Mouse (Mus musculus) gastrocnemius, adult 2 months (tissue): ENCODE measurements around the gene Trappc11. TPM values are rescaled to one million over a fixed set of nuclear protein-coding genes. Genes with fewer than 3 reads are reported as not detected.

Source experiments
- DNase-seq: peaks from one replicate; pipeline ENCODE4 v3.0.0; 2022
- H3K27ac ChIP-seq: fragments of 200-600 bp; 2 replicates; pipeline ENCODE4 v1.8.1; 2022; ENCODE audit warnings: mild to moderate bottlenecking
- H3K4me3 ChIP-seq: fragments of 200-600 bp; 2 replicates; pipeline ENCODE4 v1.8.1; 2022; ENCODE audit warnings: mild to moderate bottlenecking, moderate library complexity
- CTCF ChIP-seq: fragments of 200-600 bp; IDR thresholded peaks from 2 replicates; pipeline ENCODE4 v1.8.1; 2022; ENCODE audit warnings: antibody characterized with exemption, mild to moderate bottlenecking, moderate library complexity
- intact Hi-C: fragments of 180-260 bp; cut with DNase I; formaldehyde crosslinking; loops from one replicate; pipeline ENCODE4 v1.15.1; 2025
- long read RNA-seq, 2 experiments: library from polyadenylated mRNA; stranded (forward); transcript quantifications; one replicate each; pipeline ENCODE4 v2.0.0; 2021
- total RNA-seq, 2 experiments: library from RNA; stranded (reverse); gene quantifications; 2 replicates each; pipeline ENCODE4 v1.2.3; 2021

Trappc11 gene
- 10 to 100 TPM; 17.5 to 19.1 TPM for total RNA-seq
- long read RNA-seq, experiment 1, full-length matches to known transcripts, result 6 of 12 reads
- long read RNA-seq, experiment 1, partial matches to known transcripts, result 4 of 12 reads
- long read RNA-seq, experiment 1, other reads (novel, unspliced or antisense), result 2 of 12 reads
- long read RNA-seq, experiment 2, full-length matches to known transcripts, result 5 of 6 reads
- long read RNA-seq, experiment 2, partial matches to known transcripts, result 1 of 6 reads
- long read RNA-seq, experiment 2, other reads (novel, unspliced or antisense), result 0 of 6 reads

- peak within 1 kb of the TSS; percentile 93 for H3K4me3 ChIP-seq
- DNase-seq, result peak; percentile 97
- peak within 1 kb of the TSS; percentile 99 for H3K27ac ChIP-seq
- intact Hi-C loops, result loop anchor here (2.0 to 5.0 kb wide), 2 partner anchors 121 to 139 kb away; no protein-coding TSS in a partner anchor
- peak; percentile 10 for TF ChIP-seq CTCF
Observed at GRCm38 (mm10) chr8:47533344-47534125, at the start of gene Trappc11, which contains the start of gene Rwdd4a. TSS of gene Trappc11 (minus strand) at chr8:47533470. TSS of gene Rwdd4a (plus strand) at chr8:47533664.

DNA sequence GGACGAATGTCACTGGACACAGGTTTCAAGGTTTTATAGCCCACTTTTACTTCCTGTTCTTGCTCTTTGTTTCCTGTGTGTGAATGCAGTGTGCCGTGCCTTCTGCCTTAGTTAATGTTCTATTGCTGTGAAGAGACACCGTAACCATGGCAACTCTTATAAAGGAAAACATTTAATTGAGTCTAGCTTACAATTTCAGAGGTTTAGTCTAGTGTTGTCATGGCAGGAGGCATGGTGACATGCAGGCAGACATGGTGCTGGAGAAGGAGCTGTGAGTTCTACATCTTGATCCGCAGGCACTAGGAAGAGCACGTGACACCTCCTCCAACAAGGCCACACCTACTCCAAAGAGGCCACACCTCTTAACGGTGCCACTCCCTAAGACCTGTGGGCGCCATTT lies 48.2 kb upstream of the Trappc11 start:
- TF ChIP-seq CTCF, result no peak
- H3K27ac ChIP-seq, result no peak overlapping the region
- intact Hi-C loops, result no loop called here
- H3K4me3 ChIP-seq, result no peak overlapping the region
- no peak for DNase-seq

GRCm38 (mm10) chr8:47573482-47573881 lies 40.2 kb upstream of the Trappc11 start:
- intact Hi-C loops, result no loop called here
- DNase-seq, result no peak
- no peak for TF ChIP-seq CTCF
- Histone ChIP-seq H3K4me3 (no peak overlapping the region), H3K27ac (no peak overlapping the region)

GRCm38 (mm10) chr8:47570161-47570560 lies 36.9 kb upstream of the Trappc11 start:
- intact Hi-C loops, result loop anchor here (1.0 kb wide), 1 partner anchor 123 kb away; no protein-coding TSS in a partner anchor
- peak; percentile 75 for TF ChIP-seq CTCF
- peak; percentile 88 for DNase-seq
- Histone ChIP-seq H3K27ac (peak overlapping the region; percentile 53), H3K4me3 (no peak overlapping the region)

DNA sequence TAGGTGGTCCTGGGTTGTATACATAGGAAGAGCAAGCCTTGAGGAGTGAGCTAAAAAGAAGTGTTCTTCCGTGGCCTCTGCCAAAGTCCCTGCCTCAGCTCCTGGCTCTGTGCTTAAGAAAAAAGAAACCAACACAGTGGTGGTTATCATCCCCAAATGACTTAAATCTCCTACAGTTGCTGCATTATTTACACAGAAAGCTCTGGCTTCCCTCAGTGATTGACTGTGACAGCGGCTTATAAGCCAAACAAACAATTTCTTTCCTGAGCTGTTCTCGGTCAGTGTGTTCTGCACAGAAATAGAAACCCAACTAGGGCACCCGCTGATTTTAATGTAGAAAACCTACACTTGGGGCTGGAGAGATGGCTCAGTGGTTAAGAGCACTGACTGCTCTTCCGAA lies 34.8 kb upstream of the Trappc11 start:
- DNase-seq, result no peak
- H3K27ac ChIP-seq, result no peak overlapping the region
- no peak for TF ChIP-seq CTCF
- intact Hi-C loops, result loop anchor here (5.0 kb wide), 1 partner anchor 109 kb away; the partner anchor contains the start of gene Ing2
- no peak overlapping the region for H3K4me3 ChIP-seq

DNA sequence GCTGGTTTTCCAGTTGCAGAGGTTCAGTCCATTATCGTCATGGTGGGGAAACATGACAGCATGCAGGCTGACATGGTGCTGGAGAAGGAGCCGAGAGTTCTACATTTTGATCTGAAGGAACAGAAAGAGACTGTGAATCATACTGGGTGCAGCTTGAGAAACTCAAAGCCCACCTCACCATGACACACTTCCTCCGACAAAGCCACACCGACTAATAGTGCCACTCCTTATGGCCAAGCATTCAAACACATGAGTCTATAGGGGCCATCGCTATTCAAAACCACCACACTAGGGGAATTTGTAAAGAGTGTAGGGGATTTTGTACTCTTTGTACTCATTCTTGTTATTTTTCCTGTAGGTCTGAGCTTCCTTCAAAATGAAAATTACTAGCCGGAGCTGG lies 33.3 kb upstream of the Trappc11 start:
- DNase-seq, result no peak
- intact Hi-C loops, result loop anchor here (5.0 kb wide), 1 partner anchor 111 kb away; the partner anchor contains the start of gene Ing2
- TF ChIP-seq CTCF, result no peak
- Histone ChIP-seq H3K4me3 (no peak overlapping the region), H3K27ac (no peak overlapping the region)

DNA sequence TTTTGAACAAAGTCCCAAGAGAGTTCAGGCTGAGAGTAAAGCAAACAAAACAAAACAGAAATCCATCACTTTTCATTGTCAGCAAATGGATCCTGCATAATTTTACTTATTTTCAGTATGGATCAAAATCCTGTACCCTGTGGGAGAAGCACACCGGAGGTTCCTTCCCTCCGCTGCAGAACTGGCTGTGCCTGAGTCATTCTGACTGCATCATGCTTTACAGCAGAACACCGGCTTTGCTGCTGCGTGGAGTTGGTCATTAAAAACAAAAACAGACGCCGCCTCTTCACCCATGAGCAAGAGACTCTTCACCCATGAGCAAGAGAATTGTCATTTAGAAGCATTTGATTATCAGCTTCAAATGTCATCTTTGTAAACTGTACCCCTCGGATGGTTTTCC lies 27.5 kb upstream of the Trappc11 start:
- TF ChIP-seq CTCF, result no peak
- no peak overlapping the region for H3K4me3 ChIP-seq
- intact Hi-C loops, result no loop called here
- DNase-seq, result no peak
- no peak overlapping the region for H3K27ac ChIP-seq

- TF ChIP-seq CTCF, result no peak
- Histone ChIP-seq H3K4me3 (no peak overlapping the region), H3K27ac (no peak overlapping the region)
- intact Hi-C loops, result no loop called here
- DNase-seq, result no peak
Observed at GRCm38 (mm10) chr8:47558274-47558673, 25.0 kb upstream of the Trappc11 start.

DNA sequence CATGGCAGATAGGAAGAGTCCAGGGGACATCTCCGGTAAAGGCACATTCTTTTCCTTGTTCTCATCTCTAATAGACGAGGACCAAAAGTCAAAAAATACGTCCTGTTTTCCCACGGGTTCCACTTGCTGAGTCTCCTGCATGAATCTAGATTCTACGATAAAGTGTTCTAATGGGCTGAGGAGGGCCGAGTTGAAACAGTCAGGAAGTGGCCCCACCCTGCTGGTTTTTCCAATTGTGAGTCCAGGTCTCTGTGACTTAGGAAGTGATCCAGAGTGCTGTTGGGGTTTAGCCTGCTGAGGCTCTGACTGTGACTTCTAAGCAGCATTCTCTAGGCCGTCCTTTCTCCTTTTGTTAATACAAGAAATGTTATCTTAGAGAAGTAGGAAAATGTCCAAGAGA lies 23.2 kb upstream of the Trappc11 start:
- TF ChIP-seq CTCF, result no peak
- peak; percentile 21 for DNase-seq
- Histone ChIP-seq H3K27ac (peak overlapping the region; percentile 67), H3K4me3 (no peak overlapping the region)
- intact Hi-C loops, result no loop called here

DNA sequence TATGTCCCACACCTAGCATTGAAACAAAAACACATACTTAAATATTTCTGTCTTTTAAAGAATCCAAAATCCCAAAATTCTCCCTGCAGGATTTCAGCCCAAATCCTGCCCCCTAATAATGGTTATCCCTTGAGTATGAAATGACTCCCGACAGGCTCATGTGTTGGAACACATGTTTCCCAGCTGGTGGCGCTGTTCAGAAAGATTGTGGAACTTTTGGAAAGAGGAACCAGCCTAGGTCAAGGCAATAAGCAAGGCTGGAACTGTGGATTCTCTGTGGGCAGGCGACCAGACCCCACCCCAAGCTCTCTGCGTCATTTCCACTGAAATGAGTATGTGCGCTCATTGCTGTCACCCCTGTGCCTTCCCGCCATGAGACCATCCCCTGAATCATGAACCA lies 20.3 kb upstream of the Trappc11 start:
- intact Hi-C loops, result no loop called here
- peak; percentile 38; the same call in 1 of the 2 replicates for TF ChIP-seq CTCF
- Histone ChIP-seq H3K27ac (no peak overlapping the region), H3K4me3 (no peak overlapping the region)
- DNase-seq, result no peak

DNA sequence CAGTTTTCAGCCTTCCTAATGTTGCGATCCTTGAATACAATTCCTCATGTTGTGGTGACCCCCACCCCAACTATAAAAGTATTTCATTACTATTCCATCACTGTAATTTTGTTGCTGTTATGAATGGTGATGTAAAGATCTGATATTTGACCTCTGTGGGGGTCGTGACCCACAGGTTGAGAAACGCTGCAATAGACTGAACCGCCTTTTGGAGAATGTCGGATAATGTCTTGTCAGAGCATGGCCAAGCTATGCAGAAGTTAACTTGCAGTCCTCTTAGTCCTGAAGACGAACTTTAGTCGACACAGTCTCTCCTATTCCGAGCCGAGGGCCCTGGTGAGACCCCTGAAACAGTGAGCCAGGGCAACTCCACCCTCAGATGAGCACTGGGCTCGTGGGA lies 13.8 kb upstream of the Trappc11 start:
- Histone ChIP-seq H3K4me3 (no peak overlapping the region), H3K27ac (no peak overlapping the region)
- intact Hi-C loops, result no loop called here
- DNase-seq, result no peak
- TF ChIP-seq CTCF, result no peak

- intact Hi-C loops, result no loop called here
- H3K4me3 ChIP-seq, result no peak overlapping the region
- DNase-seq, result no peak
- no peak overlapping the region for H3K27ac ChIP-seq
- no peak for TF ChIP-seq CTCF
Observed at GRCm38 (mm10) chr8:47544094-47544493, 10.8 kb upstream of the Trappc11 start.

DNA sequence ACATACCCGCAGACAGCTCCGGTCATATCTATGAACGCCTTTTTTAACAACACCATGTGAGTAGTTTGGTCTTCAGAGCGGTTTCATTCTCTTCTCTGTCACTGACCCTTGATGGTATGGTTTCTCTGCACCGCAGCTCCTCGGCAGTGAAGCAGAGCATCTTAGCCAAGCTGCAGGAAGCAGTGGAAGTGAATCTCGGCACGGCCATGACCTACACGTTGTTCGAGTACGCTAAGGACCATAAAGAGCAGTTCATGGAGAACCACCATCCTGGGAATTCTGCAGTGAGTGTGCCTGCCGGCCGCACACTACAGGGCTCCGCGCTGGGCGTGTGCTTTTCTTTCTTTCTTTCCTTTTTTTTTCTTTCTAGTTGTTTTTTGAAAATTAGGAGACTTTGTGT lies 9.5 kb upstream of the Trappc11 start:
- no peak for TF ChIP-seq CTCF
- intact Hi-C loops, result no loop called here
- no peak overlapping the region for H3K4me3 ChIP-seq
- DNase-seq, result no peak
- H3K27ac ChIP-seq, result no peak overlapping the region

DNA sequence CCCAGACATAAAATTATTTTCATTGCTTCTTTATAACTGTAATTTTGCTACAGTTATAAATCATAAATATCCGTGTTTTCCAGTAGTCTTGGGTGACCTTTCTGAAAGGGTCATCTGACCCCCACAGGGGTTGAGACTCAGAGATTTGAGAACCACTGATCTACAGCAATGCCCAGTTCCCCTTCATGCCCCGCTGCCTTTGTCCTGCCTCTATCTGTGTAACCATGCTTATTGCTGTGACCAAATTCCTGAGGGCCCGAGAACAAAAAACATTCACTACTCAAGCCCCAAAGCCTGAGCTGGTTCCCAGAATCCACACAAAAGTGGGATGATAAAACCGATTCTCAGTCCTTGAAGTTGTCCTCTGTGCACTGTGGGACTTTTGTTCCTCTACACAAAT lies 5.1 kb upstream of the Trappc11 start:
- no peak overlapping the region for H3K27ac ChIP-seq
- intact Hi-C loops, result no loop called here
- no peak overlapping the region for H3K4me3 ChIP-seq
- DNase-seq, result no peak
- no peak for TF ChIP-seq CTCF
